Mouse (Mus musculus) gastrocnemius, postnatal 14 days (tissue): ENCODE results near the gene Vasp. TPM values are rescaled to one million over a fixed set of nuclear protein-coding genes. Genes with fewer than 3 reads are reported as not detected.

Experiments
- DNase-seq: peaks from one replicate; pipeline ENCODE4 v3.0.0; 2021; ENCODE audit warnings: mixed read lengths
- intact Hi-C: fragments of 180-260 bp; cut with DNase I; formaldehyde crosslinking; loops from one replicate; pipeline ENCODE4 v1.15.1; 2025; ENCODE audit warnings: low total_unique reads
- long read RNA-seq, 2 experiments: library from polyadenylated mRNA; stranded (forward); transcript quantifications; one replicate each; pipeline ENCODE4 v2.0.0; 2021
- total RNA-seq, 2 experiments: library from RNA; stranded (reverse); gene quantifications; 2 replicates each; pipeline ENCODE4 v1.2.3; 2021

Gene Vasp
- 10 to 100 TPM; 31.0 to 35.1 TPM for total RNA-seq
- long read RNA-seq, experiment 1, transcript Vasp-201 (13 exons, 2,215 nt): major isoform, 6 of 10 reads
- long read RNA-seq, experiment 1, partial matches to known transcripts: 2 of 10 reads
- long read RNA-seq, experiment 1, other reads (novel, unspliced or antisense): 2 of 10 reads
- long read RNA-seq, experiment 2, transcript Vasp-201 (13 exons, 2,215 nt): major isoform, 5 of 7 reads
- long read RNA-seq, experiment 2, partial matches to known transcripts: 1 of 7 reads
- long read RNA-seq, experiment 2, other reads (novel, unspliced or antisense): 1 of 7 reads

- intact Hi-C loops: no loop called here
- DNase-seq: peak; percentile 81
Observed at GRCm38 (mm10) chr7:19271238-19272172, at the start of gene Vasp. Gene Vasp (minus strand): TSS chr7:19271817.

GRCm38 (mm10) chr7:19320637-19321036, 49.0 kb upstream of the Vasp start:
- DNase-seq: no peak
- intact Hi-C loops: no loop called here

GRCm38 (mm10) chr7:19319906-19320305, 48.3 kb upstream of the Vasp start:
- intact Hi-C loops: no loop called here
- DNase-seq: peak; percentile 98

GRCm38 (mm10) chr7:19319458-19319857, 47.8 kb upstream of the Vasp start:
- intact Hi-C loops: no loop called here
- no peak for DNase-seq

GRCm38 (mm10) chr7:19318676-19319075, 47.1 kb upstream of the Vasp start:
- intact Hi-C loops: no loop called here
- no peak for DNase-seq

- DNase-seq: no peak
- intact Hi-C loops: no loop called here
Observed at GRCm38 (mm10) chr7:19318201-19318600, 46.6 kb upstream of the Vasp start.

GRCm38 (mm10) chr7:19316451-19317161, 45.0 kb upstream of the Vasp start:
- intact Hi-C loops: no loop called here
- DNase-seq: peak; percentile 35

GRCm38 (mm10) chr7:19314033-19314432, 42.4 kb upstream of the Vasp start:
- intact Hi-C loops: no loop called here
- DNase-seq: no peak

- intact Hi-C loops: no loop called here
- DNase-seq: no peak
Observed at GRCm38 (mm10) chr7:19311991-19312390, 40.4 kb upstream of the Vasp start.

GRCm38 (mm10) chr7:19309884-19310641, 38.4 kb upstream of the Vasp start, which contains the start of gene Fosb:
Gene Fosb (minus strand): TSS chr7:19310051.
- intact Hi-C loops: no loop called here
- DNase-seq: peak; percentile 96

- intact Hi-C loops: no loop called here
Observed at GRCm38 (mm10) chr7:19309278-19309883, 37.8 kb upstream of the Vasp start.

GRCm38 (mm10) chr7:19308454-19309277, 37.0 kb upstream of the Vasp start:
- intact Hi-C loops: no loop called here
- DNase-seq: peak; percentile 97

More at GRCm38 (mm10) chr7:19309278-19309883, 37.8 kb upstream of the Vasp start:
- no peak for DNase-seq

GRCm38 (mm10) chr7:19307739-19308453, 36.3 kb upstream of the Vasp start:
- DNase-seq: peak; percentile 81
- intact Hi-C loops: no loop called here

GRCm38 (mm10) chr7:19306819-19307738, 35.5 kb upstream of the Vasp start:
- intact Hi-C loops: no loop called here
- no peak for DNase-seq

- DNase-seq: no peak
- intact Hi-C loops: no loop called here
Observed at GRCm38 (mm10) chr7:19305796-19306765, 34.5 kb upstream of the Vasp start.
